ENCODE assay signal across 36 mouse cellular contexts in the genomic region with DNA sequence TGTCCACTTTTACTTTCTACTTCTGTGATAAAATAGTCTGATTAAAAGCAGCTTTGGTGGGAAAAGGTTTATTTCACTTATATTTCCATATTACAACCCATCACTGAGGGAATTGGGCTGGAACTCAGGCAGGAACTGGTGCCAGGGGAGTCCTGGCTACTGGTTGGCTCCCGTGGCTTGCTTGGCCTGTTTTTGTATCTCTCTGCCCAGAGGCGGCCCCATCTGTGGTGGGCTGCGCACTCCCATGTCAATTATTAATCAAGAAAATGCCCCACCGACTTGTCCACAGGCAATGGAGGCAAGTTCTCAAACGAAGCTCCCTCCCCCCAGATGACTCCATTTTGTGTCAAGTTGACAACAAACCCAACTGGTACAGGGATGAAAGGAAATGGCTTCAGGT. TPM values are rescaled to one million over a fixed set of nuclear protein-coding genes. Genes with fewer than 3 reads are reported as not detected.
"Had no signal": no experiment of that assay in that cellular context is flagged by ENCODE, and none has a peak within 500 bp of the region (broad histone marks: within the 10 kb centered on the region; RNA-seq: fewer than 3 reads in every experiment).

No protein-coding gene starts in this region.

- H3K4me1 ChIP-seq: heart, embryonic 10.5 days; heart, embryonic 12.5 days; hindbrain, embryonic 13.5 days; hindbrain, embryonic 15.5 days; intestine, embryonic 15.5 days; limb, embryonic 13.5 days; limb, embryonic 15.5 days; liver, embryonic 12.5 days had no signal

- H3K9me3 ChIP-seq: heart, embryonic 10.5 days; hindbrain, embryonic 13.5 days; hindbrain, embryonic 15.5 days; intestine, embryonic 15.5 days; limb, embryonic 13.5 days; limb, embryonic 15.5 days; liver, embryonic 12.5 days had no signal

- H3K36me3 ChIP-seq: heart, embryonic 10.5 days; heart, embryonic 12.5 days; hindbrain, embryonic 13.5 days; hindbrain, embryonic 15.5 days; intestine, embryonic 15.5 days; limb, embryonic 13.5 days; limb, embryonic 15.5 days; liver, embryonic 12.5 days had no signal

- H3K27me3 ChIP-seq: heart, embryonic 12.5 days; hindbrain, embryonic 13.5 days; hindbrain, embryonic 15.5 days; intestine, embryonic 15.5 days; limb, embryonic 13.5 days; limb, embryonic 15.5 days; liver, embryonic 12.5 days had no signal

- H3K27ac ChIP-seq: heart, embryonic 10.5 days; hindbrain, embryonic 13.5 days; hindbrain, embryonic 15.5 days; intestine, embryonic 15.5 days; layer of hippocampus, adult 2 months; left cerebral cortex, adult 2 months; limb, embryonic 13.5 days; limb, embryonic 15.5 days; liver, embryonic 12.5 days; liver, embryonic 14.5 days had no signal

- H3K4me3 ChIP-seq: heart, embryonic 10.5 days; heart, embryonic 12.5 days; hindbrain, embryonic 13.5 days; hindbrain, embryonic 15.5 days; intestine, embryonic 15.5 days; layer of hippocampus, adult 2 months; left cerebral cortex, adult 2 months; limb, embryonic 13.5 days; limb, embryonic 15.5 days; liver, embryonic 12.5 days had no signal

- DNase-seq: gastrocnemius, postnatal 14 days; gastrocnemius, postnatal 36 days; heart, adult 18-20 months; heart, postnatal 10 days; heart, postnatal 36 days; kidney, adult 18-20 months; kidney, adult 8-10 months; kidney, postnatal 10 days; kidney, postnatal 25 days; kidney, postnatal 4 days had no signal

RNA-seq across cellular contexts. Expression of gene Als2cr12, which starts 27.6 kb away (rescaled TPM):
- total RNA-seq: gastrocnemius, adult 18-20 months; gastrocnemius, adult 8-10 months; gastrocnemius, postnatal 14 days; gastrocnemius, postnatal 36 days; heart, adult 18-20 months; heart, adult 8-10 months; heart, postnatal 36 days; hematopoietic stem cell, adult 5-6 weeks; layer of hippocampus, adult 2 months; layer of hippocampus, postnatal 25 days; left cerebral cortex, adult 2 months; left cerebral cortex, postnatal 25 days had no signal
- polyA plus RNA-seq: heart, embryonic 10.5 days; heart, embryonic 12.5 days; heart, embryonic 14.5 days; heart, embryonic 16.5 days; hindbrain, embryonic 11.5 days; hindbrain, embryonic 13.5 days; hindbrain, embryonic 15.5 days; inflammation-experienced regulatory T-cells, adult 6 months; kidney, embryonic 14.5 days; kidney, embryonic 16.5 days; limb, embryonic 11.5 days; limb, embryonic 13.5 days; liver, adult 2 months; liver, embryonic 12.5 days; liver, embryonic 14.5 days; liver, embryonic 16.5 days had no signal
